20 mouse cellular contexts compared by ENCODE assay signal in the genomic region with DNA sequence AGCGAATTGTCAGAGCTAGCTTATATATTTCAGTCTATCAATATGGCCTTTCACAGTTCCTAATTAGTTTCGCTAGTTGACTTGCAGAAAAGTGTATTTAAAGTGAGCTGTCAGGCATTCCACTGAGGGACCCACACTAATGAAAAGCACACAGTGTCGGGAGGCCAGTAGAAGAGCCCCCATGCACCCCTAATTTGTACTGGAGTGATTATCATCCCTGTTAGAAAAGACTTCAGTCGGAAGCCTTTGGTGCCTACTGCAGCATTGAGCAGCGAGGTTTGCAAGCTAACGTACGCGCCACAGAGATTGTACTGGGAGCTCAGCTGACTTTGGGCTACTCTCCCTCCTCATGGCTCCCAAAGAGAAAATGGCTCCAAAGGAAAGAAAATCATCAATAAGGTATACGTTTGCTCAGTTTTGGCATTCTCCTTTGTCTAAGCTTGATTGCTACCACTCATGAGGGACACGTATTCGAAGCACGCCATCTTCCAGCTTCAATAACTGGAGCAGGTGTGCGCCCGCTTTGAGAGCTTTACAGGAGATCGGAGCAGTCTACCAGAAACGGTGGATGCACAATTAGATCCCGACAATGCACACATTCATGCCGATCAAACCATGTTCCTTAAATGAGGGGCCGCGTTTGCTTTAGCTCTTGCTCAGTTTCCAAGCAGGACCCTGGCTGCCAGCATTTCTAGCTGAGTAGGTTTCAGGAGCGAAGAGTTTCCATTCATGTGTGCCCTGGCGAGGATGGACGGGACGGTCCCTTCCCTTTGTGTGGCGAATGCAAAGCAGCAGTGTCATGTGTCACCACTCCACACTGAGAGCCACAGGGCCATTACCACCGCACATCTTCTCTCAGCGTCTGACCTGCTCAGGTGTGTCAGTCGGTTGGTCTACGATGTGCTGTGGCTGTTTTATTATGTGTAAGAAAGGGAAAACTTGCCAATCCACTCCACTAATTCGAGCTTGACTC.
A peak's percentile ranks its signal among the peaks of the same experiment; 100 is the strongest.
DNase-seq lines count a peak whose midpoint lies in the region; ATAC-seq and TF ChIP-seq lines count a peak whose summit lies in the region.
"Had no signal": no experiment of that assay in that cellular context is flagged by ENCODE, and none has a peak within 500 bp of the region (broad histone marks: within the 10 kb centered on the region; RNA-seq: fewer than 3 reads in every experiment).

No protein-coding gene starts in this region.

- intact Hi-C loops in heart, adult 2 months (cut with DNase I) = no loop called here

- TF ChIP-seq EP300 in heart, adult 2 months (IDR thresholded peaks at IDR 0.05; ENCODE audit: insufficient read depth, low read depth, low read length) = no peak

- H3K9me3 ChIP-seq in forebrain, embryonic 11.5 days (ENCODE audit: control insufficient read depth, low read length) = no peaks in the 10 kb centered on the region
- no peaks in the 10 kb centered on the region for H3K9me3 ChIP-seq in limb, embryonic 13.5 days
- H3K9me3 ChIP-seq: heart, embryonic 15.5 days; intestine, embryonic 15.5 days; liver, embryonic 15.5 days; midbrain, embryonic 15.5 days had no signal

- no peak for DNase-seq in layer of hippocampus, adult 2 months (ENCODE audit: low spot score in 2 of 2)
- DNase-seq in layer of hippocampus, postnatal 14 days (ENCODE audit: low spot score in 2 of 2) = no peak
- DNase-seq in right cerebral cortex, postnatal 4 days = peak; percentile 35
- DNase-seq in right cerebral cortex, postnatal 14 days = no peak
- peak; percentile 57 for DNase-seq in forebrain, embryonic 11.5 days (ENCODE audit: low spot score)
- DNase-seq in thymus, adult 2 months = no peak
- DNase-seq in heart, adult 2 months = no peak
- DNase-seq: adrenal gland, postnatal 10 days; embryo, embryonic 11 days; gastrocnemius, postnatal 10 days; kidney, adult 9 months; kidney, postnatal 25 days had no signal

- H3K27ac ChIP-seq in layer of hippocampus, adult 2 months = peak overlapping the region; percentile 11; the same call in 1 of the 2 replicates
- peak overlapping the region; percentile 8; the same call in 1 of the 2 replicates for H3K27ac ChIP-seq in forebrain, embryonic 11.5 days (ENCODE audit: low read depth, low read length)
- H3K27ac ChIP-seq in limb, embryonic 13.5 days = peak overlapping the region; percentile 73
- H3K27ac ChIP-seq in thymus, adult 2 months (ENCODE audit: control insufficient read depth, insufficient read depth, low read length) = no peak overlapping the region
- H3K27ac ChIP-seq in heart, adult 2 months = no peak overlapping the region
- H3K27ac ChIP-seq: heart, embryonic 15.5 days; intestine, embryonic 15.5 days; liver, embryonic 15.5 days; macrophage; midbrain, embryonic 15.5 days had no signal

- H3K4me2 ChIP-seq in forebrain, embryonic 11.5 days (ENCODE audit: low read depth, low read length, severe bottlenecking) = peak overlapping the region; percentile 3; the same call in 1 of the 2 replicates
- H3K4me2 ChIP-seq in limb, embryonic 13.5 days (replicated peaks) = peak overlapping the region; percentile 12; the same call in 1 of the 2 replicates
- H3K4me2 ChIP-seq: heart, embryonic 15.5 days; intestine, embryonic 15.5 days; liver, embryonic 15.5 days; midbrain, embryonic 15.5 days had no signal

- ATAC-seq in forebrain, embryonic 11.5 days (replicated peaks; ENCODE audit: low FRiP score) = peak; percentile 60
- ATAC-seq in limb, embryonic 13.5 days (ENCODE audit: low FRiP score, low read depth) = no peak
- ATAC-seq: intestine, embryonic 15.5 days; midbrain, embryonic 15.5 days had no signal

- H3K4me3 ChIP-seq in layer of hippocampus, adult 2 months = no peak overlapping the region
- H3K4me3 ChIP-seq in forebrain, embryonic 11.5 days (ENCODE audit: low read depth, low read length) = no peak overlapping the region
- no peak overlapping the region for H3K4me3 ChIP-seq in limb, embryonic 13.5 days
- no peak overlapping the region for H3K4me3 ChIP-seq in thymus, adult 2 months (ENCODE audit: control insufficient read depth, insufficient read depth, low read length)
- H3K4me3 ChIP-seq in heart, adult 2 months = no peak overlapping the region
- H3K4me3 ChIP-seq: heart, embryonic 15.5 days; intestine, embryonic 15.5 days; liver, embryonic 15.5 days; midbrain, embryonic 15.5 days; myocyte had no signal

- TF ChIP-seq CTCF in layer of hippocampus, adult 2 months (conservative IDR thresholded peaks at IDR 0.05) = no peak
- TF ChIP-seq CTCF in thymus, adult 2 months (IDR thresholded peaks at IDR 0.05; ENCODE audit: borderline replicate concordance, control insufficient read depth, extremely low read depth, insufficient read depth, low read length, poor library complexity) = no peak
- TF ChIP-seq CTCF in heart, adult 2 months (IDR thresholded peaks at IDR 0.05) = no peak

- no peak overlapping the region for H3K9ac ChIP-seq in forebrain, embryonic 11.5 days (ENCODE audit: low read length)
- H3K9ac ChIP-seq in limb, embryonic 13.5 days = no peak overlapping the region
- H3K9ac ChIP-seq in heart, adult 2 months (ENCODE audit: low read depth, low read length) = no peak overlapping the region
- H3K9ac ChIP-seq: heart, embryonic 15.5 days; intestine, embryonic 15.5 days; liver, embryonic 15.5 days; midbrain, embryonic 15.5 days had no signal

- no peaks in the 10 kb centered on the region for H3K27me3 ChIP-seq in forebrain, embryonic 11.5 days (ENCODE audit: control insufficient read depth, insufficient read depth, low read length)
- H3K27me3 ChIP-seq in limb, embryonic 13.5 days = no peaks in the 10 kb centered on the region
- H3K27me3 ChIP-seq in thymus, adult 2 months (ENCODE audit: control insufficient read depth, insufficient read depth, low read length) = no peaks in the 10 kb centered on the region
- no peaks in the 10 kb centered on the region for H3K27me3 ChIP-seq in heart, adult 2 months (ENCODE audit: control insufficient read depth, insufficient read depth, low read length)
- H3K27me3 ChIP-seq: heart, embryonic 15.5 days; intestine, embryonic 15.5 days; liver, embryonic 15.5 days; midbrain, embryonic 15.5 days; Patski had no signal

- no peaks in the 10 kb centered on the region for H3K36me3 ChIP-seq in forebrain, embryonic 11.5 days (ENCODE audit: control insufficient read depth, insufficient read depth, low read length)
- H3K36me3 ChIP-seq in limb, embryonic 13.5 days = 0 out of 2 replicates have a peak, but pooled peaks cover 5% of the 10 kb centered on the region
- H3K36me3 ChIP-seq in thymus, adult 2 months (ENCODE audit: control insufficient read depth, insufficient read depth, low read length) = no peaks in the 10 kb centered on the region
- no peaks in the 10 kb centered on the region for H3K36me3 ChIP-seq in heart, adult 2 months (ENCODE audit: control insufficient read depth, insufficient read depth, low read length)
- H3K36me3 ChIP-seq: heart, embryonic 15.5 days; intestine, embryonic 15.5 days; liver, embryonic 15.5 days; midbrain, embryonic 15.5 days had no signal

- H3K79me2 ChIP-seq in heart, adult 2 months (replicated peaks; ENCODE audit: control insufficient read depth, insufficient read depth, low read length) = no peaks in the 10 kb centered on the region

- peaks cover 2% of the 10 kb centered on the region; the same call in 1 of the 2 replicates for H3K4me1 ChIP-seq in forebrain, embryonic 11.5 days (replicated peaks; ENCODE audit: control insufficient read depth, insufficient read depth, low read length)
- peaks cover 67% of the 10 kb centered on the region for H3K4me1 ChIP-seq in limb, embryonic 13.5 days
- no peaks in the 10 kb centered on the region for H3K4me1 ChIP-seq in thymus, adult 2 months (replicated peaks; ENCODE audit: control insufficient read depth, insufficient read depth, low read length)
- no peaks in the 10 kb centered on the region; the same call in 1 of the 2 replicates for H3K4me1 ChIP-seq in heart, adult 2 months (ENCODE audit: control insufficient read depth, insufficient read depth, low read length)
- H3K4me1 ChIP-seq: intestine, embryonic 15.5 days; liver, embryonic 15.5 days had no signal

- TF ChIP-seq POLR2A in thymus, adult 2 months (IDR thresholded peaks at IDR 0.05; ENCODE audit: control insufficient read depth, extremely low read depth, insufficient read depth, low read length, poor library complexity) = no peak
- no peak for TF ChIP-seq POLR2A in heart, adult 2 months (IDR thresholded peaks at IDR 0.05; ENCODE audit: insufficient read depth, low read depth, low read length)

- 67% methylated on average over 30 of the region's 30 CpGs for WGBS in forebrain, embryonic 11.5 days
- 69% methylated on average over 30 of the region's 30 CpGs for WGBS in limb, embryonic 13.5 days
- WGBS in thymus, adult 2 months = 95% methylated on average over 30 of the region's 30 CpGs
- WGBS in heart, adult 2 months = 95% methylated on average over 30 of the region's 30 CpGs

Comparison
In these comparisons a context has a peak if more than half of its experiments do, and no peak if none do; other contexts are left out.
1. DNase-seq: peak in right cerebral cortex, postnatal 4 days (single experiment) and forebrain, embryonic 11.5 days (single experiment); none in layer of hippocampus, adult 2 months (0 of 2), layer of hippocampus, postnatal 14 days (0 of 2), right cerebral cortex, postnatal 14 days (single experiment), thymus, adult 2 months (single experiment) and heart, adult 2 months (0 of 2).
2. H3K27ac ChIP-seq: peak in layer of hippocampus, adult 2 months (single experiment), forebrain, embryonic 11.5 days (single experiment) and limb, embryonic 13.5 days (single experiment); none in thymus, adult 2 months (single experiment) and heart, adult 2 months (single experiment).